Mouse (Mus musculus) forebrain, embryonic 16.5 days (tissue): ENCODE data around the gene Arhgef3. TPM values are rescaled to one million over a fixed set of nuclear protein-coding genes. Genes with fewer than 3 reads are reported as not detected.

Experiments
- ATAC-seq: fragments of 200-750 bp; cut with Nextera tagmentation; 2 replicates; pipeline ENCODE4 v1.8.0; 2017; ENCODE audit warnings: mild to moderate bottlenecking, moderate library complexity
- H3K27ac ChIP-seq: fragments of 300-500 bp; sonication (generic); 2 replicates; pipeline ENCODE4 v1.5.1; 2014; ENCODE audit warnings: low read length, control low read depth
- H3K27me3 ChIP-seq: fragments of 300-500 bp; sonication (generic); replicated peaks from 2 replicates; pipeline ENCODE4 v1.6.1; 2014; ENCODE audit warnings: low read length; ENCODE audit not compliant: control insufficient read depth, insufficient read depth
- H3K36me3 ChIP-seq: fragments of 300-500 bp; sonication (generic); 2 replicates; pipeline ENCODE4 v1.6.1; 2014; ENCODE audit not compliant: control insufficient read depth, insufficient read depth
- H3K4me1 ChIP-seq: fragments of 300-500 bp; sonication (generic); replicated peaks from 2 replicates; pipeline ENCODE4 v1.6.1; 2014; ENCODE audit warnings: low read length; ENCODE audit not compliant: control insufficient read depth, insufficient read depth
- H3K4me2 ChIP-seq: fragments of 300-500 bp; sonication (generic); 2 replicates; pipeline ENCODE4 v1.6.1; 2014; ENCODE audit warnings: mild to moderate bottlenecking, low read length, control low read depth
- H3K4me3 ChIP-seq: fragments of 300-500 bp; sonication (generic); replicated peaks from 2 replicates; pipeline ENCODE4 v1.5.1; 2014; ENCODE audit warnings: mild to moderate bottlenecking, low read length, control low read depth
- H3K9ac ChIP-seq: fragments of 300-500 bp; sonication (generic); replicated peaks from 2 replicates; pipeline ENCODE4 v1.6.1; 2014; ENCODE audit warnings: low read depth, low read length, control low read depth
- H3K9me3 ChIP-seq: fragments of 300-500 bp; sonication (generic); 2 replicates; pipeline ENCODE4 v1.6.1; 2016; ENCODE audit warnings: low read length; ENCODE audit not compliant: control insufficient read depth
- WGBS: fragments of 180-500 bp; shearing (Covaris S2); extraction: QIAGEN DNeasy Blood & Tissue Kit; methylation state at CpG from one replicate; pipeline ENCODE4 v1.1.7; 2014; 5-methylcytosine and 5-hydroxymethylcytosine counted together
- polyA plus RNA-seq: library from polyadenylated mRNA; unstranded; fragments of >200 nt; fragmentation: Nextera tagmentation; extraction: Ambion mirVana; gene quantifications from 2 replicates; pipeline ENCODE4 v1.2.1, GENCODE M21; 2015

Arhgef3 gene
- polyA plus RNA-seq, 1 experiment from 2014 or later, result 5.1 TPM

DNA sequence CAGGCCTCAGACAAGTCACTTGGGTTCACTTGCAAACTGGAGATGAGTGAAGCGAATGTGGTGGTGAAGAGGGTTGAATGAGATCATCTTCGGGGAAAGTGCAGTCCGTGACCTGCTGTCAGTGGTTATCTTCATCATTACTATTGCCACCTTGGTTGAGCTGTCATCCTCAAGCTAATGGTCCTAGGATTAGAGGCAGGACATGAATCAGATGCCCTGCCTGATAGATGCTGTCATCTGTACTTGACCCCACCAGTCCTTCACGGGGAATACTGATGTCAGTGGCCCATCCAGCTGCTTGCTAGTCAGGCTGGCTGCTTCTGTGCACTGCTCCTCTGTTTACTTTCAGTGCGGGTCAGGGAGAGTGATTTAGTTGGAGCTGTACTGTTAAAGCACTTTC lies 53.7 kb downstream of the Arhgef3 start:
- no peak overlapping the region for H3K9ac ChIP-seq
- WGBS, result 96% methylated on average over 5 of the region's 5 CpGs
- H3K4me2 ChIP-seq, result no peak overlapping the region
- H3K9me3 ChIP-seq, result no peaks in the 10 kb centered on the region
- no peaks in the 10 kb centered on the region for H3K27me3 ChIP-seq
- no peak overlapping the region for H3K4me3 ChIP-seq
- ATAC-seq, result no peak
- H3K4me1 ChIP-seq, result peaks cover 4% of the 10 kb centered on the region; the same call in 1 of the 2 replicates
- H3K27ac ChIP-seq, result no peak overlapping the region
- no peaks in the 10 kb centered on the region for H3K36me3 ChIP-seq

DNA sequence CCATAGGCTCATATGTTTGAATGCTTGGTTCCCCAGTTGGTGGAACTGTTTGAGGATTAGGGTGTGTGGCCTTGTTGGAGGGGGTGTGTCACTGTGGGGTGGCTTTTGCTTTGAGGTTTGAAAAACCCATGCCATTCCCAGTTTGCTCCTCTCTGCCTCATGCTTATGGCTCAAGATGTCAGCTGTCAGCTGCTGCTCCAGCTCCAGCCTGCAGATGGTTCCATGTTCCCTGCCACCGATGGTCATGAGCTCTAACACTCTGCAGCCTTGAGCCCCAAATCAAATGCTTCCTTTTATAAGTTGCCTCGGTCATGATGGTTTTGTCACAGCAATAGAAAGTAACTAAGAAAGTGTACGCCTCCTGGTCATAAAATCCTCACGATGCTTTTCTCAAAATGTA lies 54.6 kb downstream of the Arhgef3 start:
- H3K9ac ChIP-seq, result no peak overlapping the region
- H3K4me3 ChIP-seq, result no peak overlapping the region
- H3K9me3 ChIP-seq, result no peaks in the 10 kb centered on the region
- H3K27ac ChIP-seq, result no peak overlapping the region
- no peaks in the 10 kb centered on the region for H3K27me3 ChIP-seq
- H3K4me2 ChIP-seq, result no peak overlapping the region
- ATAC-seq, result no peak
- peaks cover 4% of the 10 kb centered on the region; the same call in 1 of the 2 replicates for H3K4me1 ChIP-seq
- no peaks in the 10 kb centered on the region for H3K36me3 ChIP-seq
- 97% methylated on average over 4 of the region's 4 CpGs for WGBS

DNA sequence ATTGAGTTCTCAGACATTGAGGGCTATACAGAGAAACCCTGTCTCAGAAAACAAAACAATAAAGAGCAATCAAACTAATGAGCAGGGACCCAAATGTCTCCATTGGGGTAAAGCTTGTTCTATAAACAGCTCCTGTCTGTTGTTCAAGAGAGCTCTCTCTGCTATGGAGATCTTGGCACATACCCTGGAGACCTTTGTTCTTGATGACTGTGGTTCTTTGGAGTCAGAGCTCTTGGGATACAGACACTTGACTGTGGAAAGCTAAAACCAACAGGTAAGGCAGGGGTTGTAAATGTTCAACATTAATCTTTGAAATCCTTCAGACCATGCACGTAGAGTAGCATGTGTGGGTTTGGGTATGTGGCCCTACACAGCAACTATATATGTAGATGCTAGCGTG lies 55.7 kb downstream of the Arhgef3 start:
- no peak overlapping the region for H3K27ac ChIP-seq
- 97% methylated on average over 2 of the region's 2 CpGs for WGBS
- no peaks in the 10 kb centered on the region for H3K27me3 ChIP-seq
- no peak overlapping the region for H3K4me3 ChIP-seq
- no peak overlapping the region for H3K4me2 ChIP-seq
- no peak overlapping the region for H3K9ac ChIP-seq
- H3K9me3 ChIP-seq, result no peaks in the 10 kb centered on the region
- ATAC-seq, result no peak
- H3K4me1 ChIP-seq, result peaks cover 4% of the 10 kb centered on the region; the same call in 1 of the 2 replicates
- no peaks in the 10 kb centered on the region for H3K36me3 ChIP-seq

DNA sequence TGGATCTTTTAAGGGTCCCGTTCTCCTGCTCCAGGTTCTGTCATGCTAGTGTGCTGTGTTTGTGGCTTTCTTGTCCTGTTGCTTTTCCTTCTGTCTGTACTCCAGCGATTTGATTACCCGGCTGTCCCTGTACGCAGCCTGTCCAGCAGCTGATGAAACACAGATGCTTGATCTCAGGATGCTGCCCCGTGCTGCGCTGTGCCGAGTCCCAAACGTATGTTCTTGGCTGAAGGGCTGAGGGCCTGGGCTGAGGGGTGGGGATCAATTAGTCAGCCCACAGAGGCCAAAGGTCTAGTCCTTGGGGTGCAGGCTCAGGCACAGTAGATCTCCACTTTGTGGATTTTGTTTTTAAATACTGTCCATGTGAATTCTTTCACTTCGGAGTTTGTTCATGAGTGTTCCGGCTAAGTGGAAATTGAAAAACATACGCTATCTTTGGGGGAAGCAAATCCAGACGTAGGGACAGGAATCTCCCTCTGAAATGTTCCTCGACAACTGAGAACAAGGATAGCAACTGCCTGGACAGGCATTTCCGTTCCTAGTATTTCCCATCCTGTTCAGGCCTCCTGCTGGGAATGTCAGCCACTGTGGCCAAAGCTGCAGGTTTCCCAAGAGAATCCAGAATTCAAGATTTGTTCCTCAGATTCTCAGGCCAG lies 56.6 kb downstream of the Arhgef3 start:
- Histone ChIP-seq H3K36me3 (no peaks in the 10 kb centered on the region), H3K9ac (no peak overlapping the region)

DNA sequence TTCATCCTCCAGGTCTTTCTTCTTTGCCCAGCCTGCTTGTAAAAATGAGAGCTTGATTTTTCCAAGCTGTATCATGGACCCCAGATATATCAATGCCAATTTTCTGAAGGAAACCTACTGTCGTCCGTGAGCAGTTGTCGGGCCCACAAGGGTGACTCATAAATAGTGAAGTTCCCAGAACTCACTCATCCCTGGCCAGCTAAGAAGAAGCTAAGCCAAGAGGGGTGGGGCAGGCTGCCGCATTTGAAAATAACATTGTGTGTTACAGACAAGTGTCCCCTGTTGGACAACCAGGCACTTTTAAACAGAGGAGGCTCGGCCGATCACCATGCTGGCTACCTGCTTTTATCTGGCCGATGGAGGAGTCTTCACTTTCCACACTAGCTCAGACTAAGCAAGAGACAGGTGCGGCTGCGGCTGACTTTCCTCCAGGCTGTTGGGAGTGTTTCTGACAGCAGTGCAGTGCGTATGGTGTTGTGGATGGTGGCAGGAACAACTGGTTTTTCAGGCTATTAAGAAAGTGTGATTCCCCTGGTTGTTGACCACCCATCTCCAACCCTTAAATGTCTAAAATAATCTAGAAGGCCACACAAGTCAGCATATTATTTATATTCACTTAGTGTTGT lies 58.6 kb downstream of the Arhgef3 start:
- no peaks in the 10 kb centered on the region for H3K27me3 ChIP-seq
- no peaks in the 10 kb centered on the region for H3K9me3 ChIP-seq
- H3K27ac ChIP-seq, result no peak overlapping the region
- 87% methylated on average over 10 of the region's 10 CpGs for WGBS
- ATAC-seq, result no peak
- no peak overlapping the region for H3K4me3 ChIP-seq
- no peak overlapping the region for H3K9ac ChIP-seq
- no peaks in the 10 kb centered on the region for H3K4me1 ChIP-seq
- no peak overlapping the region for H3K4me2 ChIP-seq
- H3K36me3 ChIP-seq, result no peaks in the 10 kb centered on the region

More for the DNA sequence above, 56.6 kb downstream of the Arhgef3 start:
- no peak for ATAC-seq
- no peak overlapping the region for H3K4me2 ChIP-seq
- H3K27me3 ChIP-seq, result no peaks in the 10 kb centered on the region
- H3K9me3 ChIP-seq, result no peaks in the 10 kb centered on the region
- no peak overlapping the region for H3K27ac ChIP-seq
- no peak overlapping the region for H3K4me3 ChIP-seq
- WGBS, result 84% methylated on average over 14 of the region's 14 CpGs
- H3K4me1 ChIP-seq, result peaks cover 4% of the 10 kb centered on the region; the same call in 1 of the 2 replicates

DNA sequence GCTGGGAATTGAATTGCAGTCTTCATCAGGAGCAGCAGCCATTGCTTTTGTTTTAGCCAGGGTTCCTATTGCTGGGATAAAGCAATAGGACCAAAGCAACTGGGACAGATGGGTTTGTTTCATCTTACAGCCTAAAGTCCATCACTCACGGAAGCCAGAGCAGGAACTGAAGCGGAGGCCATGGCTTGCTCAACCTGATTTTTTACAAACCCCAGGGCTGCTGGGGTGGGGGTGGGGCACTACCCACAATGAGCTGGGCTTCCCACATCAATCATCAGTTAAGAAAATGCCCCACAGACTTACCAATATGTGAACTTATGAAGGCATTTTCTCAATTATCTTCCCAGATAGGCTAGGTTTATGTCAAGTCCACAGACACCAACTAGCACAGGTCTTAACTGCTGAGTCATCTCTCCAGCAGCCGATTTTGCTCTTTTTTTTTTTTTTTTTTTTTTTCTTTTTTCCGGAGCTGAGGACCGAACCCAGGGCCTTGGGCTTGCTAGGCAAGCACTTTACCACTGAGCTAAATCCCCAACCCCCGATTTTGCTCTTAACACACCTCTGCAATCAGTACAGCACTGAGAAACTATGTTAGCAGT lies 59.6 kb downstream of the Arhgef3 start:
- H3K9me3 ChIP-seq, result no peaks in the 10 kb centered on the region
- H3K9ac ChIP-seq, result no peak overlapping the region
- H3K4me3 ChIP-seq, result no peak overlapping the region
- H3K27me3 ChIP-seq, result no peaks in the 10 kb centered on the region
- no peak overlapping the region for H3K27ac ChIP-seq
- 0 out of 2 replicates have a peak, but pooled peaks cover 2% of the 10 kb centered on the region for H3K4me1 ChIP-seq
- 83% methylated on average over 5 of the region's 6 CpGs for WGBS
- no peaks in the 10 kb centered on the region for H3K36me3 ChIP-seq
- ATAC-seq, result no peak
- H3K4me2 ChIP-seq, result no peak overlapping the region

DNA sequence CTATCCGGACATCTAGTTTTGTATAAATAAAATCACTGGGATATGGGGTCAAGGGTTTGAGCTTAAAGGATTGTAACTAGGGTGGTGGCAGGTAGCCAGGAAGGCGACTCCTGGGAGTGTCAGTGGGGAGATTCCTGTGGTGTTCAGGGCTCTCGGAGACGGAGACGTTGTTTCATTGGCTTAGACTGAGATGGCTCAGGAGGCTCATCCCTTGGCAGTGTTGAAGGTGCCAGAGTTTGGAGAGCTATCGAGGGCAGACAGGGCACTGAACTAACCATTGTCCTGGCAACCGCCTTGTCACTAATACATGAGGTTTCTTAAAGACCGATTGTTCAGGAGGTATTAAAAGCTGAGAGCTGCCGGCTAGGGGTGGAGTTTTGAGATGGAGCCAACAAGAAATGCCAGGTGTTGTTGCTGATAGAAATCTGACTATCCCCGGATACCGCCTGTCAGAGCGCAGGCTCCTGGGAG lies 60.2 kb downstream of the Arhgef3 start:
- H3K27me3 ChIP-seq, result no peaks in the 10 kb centered on the region
- H3K4me1 ChIP-seq, result 0 out of 2 replicates have a peak, but pooled peaks cover 2% of the 10 kb centered on the region
- no peak overlapping the region for H3K4me2 ChIP-seq
- ATAC-seq, result no peak
- no peaks in the 10 kb centered on the region for H3K36me3 ChIP-seq
- no peak overlapping the region for H3K27ac ChIP-seq
- 45% methylated on average over 12 of the region's 12 CpGs for WGBS
- no peaks in the 10 kb centered on the region for H3K9me3 ChIP-seq
- no peak overlapping the region for H3K4me3 ChIP-seq
- no peak overlapping the region for H3K9ac ChIP-seq

DNA sequence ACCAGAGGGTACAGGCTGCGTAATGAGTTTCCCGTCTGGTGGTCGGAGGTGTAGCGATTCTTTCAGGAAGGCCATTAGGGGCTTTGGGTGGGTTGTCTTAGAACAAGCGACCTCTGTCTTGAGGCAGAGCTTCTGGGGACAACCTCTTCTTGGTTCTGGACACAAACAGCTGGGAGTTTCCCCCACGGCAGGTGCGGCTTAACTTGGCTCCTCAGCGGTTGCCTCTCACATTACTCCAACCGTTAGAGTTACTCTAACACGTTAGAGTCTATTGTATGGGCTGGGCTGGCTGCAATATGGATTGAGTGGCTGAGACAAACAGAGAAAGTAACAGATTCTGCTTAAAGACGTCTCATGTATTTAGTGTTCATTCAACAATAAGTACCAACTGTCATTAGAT lies 60.6 kb downstream of the Arhgef3 start:
- H3K4me2 ChIP-seq, result no peak overlapping the region
- no peak overlapping the region for H3K4me3 ChIP-seq
- 68% methylated on average over 11 of the region's 11 CpGs for WGBS
- H3K27me3 ChIP-seq, result no peaks in the 10 kb centered on the region
- 0 out of 2 replicates have a peak, but pooled peaks cover 2% of the 10 kb centered on the region for H3K4me1 ChIP-seq
- no peak overlapping the region for H3K27ac ChIP-seq
- no peak overlapping the region for H3K9ac ChIP-seq
- no peaks in the 10 kb centered on the region for H3K9me3 ChIP-seq
- H3K36me3 ChIP-seq, result no peaks in the 10 kb centered on the region
- ATAC-seq, result no peak

DNA sequence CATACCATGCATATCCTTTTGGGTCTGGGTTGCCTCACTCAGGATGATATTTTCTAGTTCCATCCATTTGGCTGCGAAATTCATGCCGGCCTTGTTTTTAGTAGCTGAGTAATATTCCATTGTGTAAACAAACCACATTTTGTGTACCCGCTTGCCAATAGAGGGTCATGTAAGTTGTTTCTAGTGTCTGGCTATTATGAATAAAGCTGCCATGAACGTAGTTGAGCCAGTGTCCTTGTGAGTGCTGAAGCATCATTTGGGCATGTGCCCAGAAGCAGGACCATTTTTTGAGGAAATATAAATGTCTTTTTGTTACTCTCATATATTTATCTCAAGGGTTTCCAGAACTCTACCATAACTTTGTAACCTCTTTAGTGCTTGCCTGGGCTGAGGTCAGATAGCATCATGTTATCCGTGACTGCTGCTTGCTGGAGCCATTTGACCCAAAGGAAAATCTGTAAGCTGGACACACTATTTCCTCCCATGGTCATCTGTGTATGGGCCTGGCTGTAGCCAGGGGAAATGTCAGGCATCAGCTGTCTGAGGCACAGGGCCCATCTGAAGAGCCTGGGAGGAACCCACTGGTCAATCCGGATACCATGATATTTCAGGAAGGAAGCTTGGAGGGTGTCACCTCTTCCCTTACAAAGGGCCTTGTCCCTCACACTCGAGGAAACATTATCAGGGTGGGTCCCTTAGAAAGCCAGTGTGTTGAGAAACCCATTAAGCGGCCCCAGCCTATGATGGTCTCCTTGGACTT lies 63.3 kb downstream of the Arhgef3 start:
- H3K27me3 ChIP-seq, result no peaks in the 10 kb centered on the region
- no peak for ATAC-seq
- H3K9me3 ChIP-seq, result no peaks in the 10 kb centered on the region
- no peak overlapping the region for H3K27ac ChIP-seq
- 90% methylated on average over 8 of the region's 8 CpGs for WGBS
- H3K36me3 ChIP-seq, result no peaks in the 10 kb centered on the region
- no peak overlapping the region for H3K4me2 ChIP-seq
- no peak overlapping the region for H3K4me3 ChIP-seq
- H3K9ac ChIP-seq, result no peak overlapping the region
- H3K4me1 ChIP-seq, result peaks cover 2% of the 10 kb centered on the region; the same call in 1 of the 2 replicates
